Mouse (Mus musculus) kidney, postnatal 0 days (tissue): ENCODE results near the gene 4930550C14Rik. TPM values are rescaled to one million over a fixed set of nuclear protein-coding genes. Genes with fewer than 3 reads are reported as not detected.
A peak's percentile ranks its signal among the peaks of the same experiment; 100 is the strongest.

Experiments used
- ATAC-seq: fragments of 200-750 bp; cut with Nextera tagmentation; replicated peaks from 2 replicates; pipeline ENCODE4 v1.8.0; 2017; ENCODE audit warnings: low read depth, moderate number of reproducible peaks, moderate TSS enrichment, moderate library complexity; ENCODE audit not compliant: low FRiP score
- DNase-seq: peaks from one replicate; pipeline ENCODE4 v3.0.0-alpha.2; 2016; ENCODE audit warnings: low spot score
- H3K27ac ChIP-seq: fragments of 300-500 bp; sonication (generic); 2 replicates; pipeline ENCODE4 v1.5.1; 2014; ENCODE audit warnings: mild to moderate bottlenecking
- H3K27me3 ChIP-seq: fragments of 300-500 bp; sonication (generic); 2 replicates; pipeline ENCODE4 v1.6.1; 2014; ENCODE audit warnings: low read length, mixed read lengths; ENCODE audit not compliant: insufficient read depth
- H3K36me3 ChIP-seq: fragments of 300-500 bp; sonication (generic); 2 replicates; pipeline ENCODE4 v1.6.1; 2014; ENCODE audit warnings: low read length, mixed read lengths; ENCODE audit not compliant: insufficient read depth
- H3K4me1 ChIP-seq: fragments of 300-500 bp; sonication (generic); replicated peaks from 2 replicates; pipeline ENCODE4 v1.6.1; 2014; ENCODE audit warnings: antibody characterized with exemption, low read length, mixed read lengths; ENCODE audit not compliant: insufficient read depth
- H3K4me2 ChIP-seq: fragments of 300-500 bp; sonication (generic); 2 replicates; pipeline ENCODE4 v1.6.1; 2014; ENCODE audit warnings: mild to moderate bottlenecking, low read length, moderate library complexity, mixed read lengths
- H3K4me3 ChIP-seq: fragments of 300-500 bp; sonication (generic); replicated peaks from 2 replicates; pipeline ENCODE4 v1.5.1; 2014; ENCODE audit warnings: low read depth, low read length
- H3K9ac ChIP-seq: fragments of 300-500 bp; sonication (generic); 2 replicates; pipeline ENCODE4 v1.6.1; 2014; ENCODE audit warnings: low read depth, low read length
- H3K9me3 ChIP-seq: fragments of 300-500 bp; sonication (generic); replicated peaks from 2 replicates; pipeline ENCODE4 v1.6.1; 2016; ENCODE audit warnings: low read length, inconsistent platforms, mixed read lengths
- CTCF ChIP-seq: IDR thresholded peaks from 2 replicates; pipeline ENCODE4 v1.5.1; 2016; ENCODE audit warnings: antibody characterized with exemption, low read depth, mild to moderate bottlenecking, moderate library complexity
- WGBS: fragments of 180-500 bp; shearing (Covaris S2); extraction: QIAGEN DNeasy Blood & Tissue Kit; methylation state at CpG from one replicate; pipeline ENCODE4 v1.1.7; 2014; 5-methylcytosine and 5-hydroxymethylcytosine counted together
- polyA plus RNA-seq: library from polyadenylated mRNA; unstranded; fragments of >200 nt; fragmentation: Nextera tagmentation; extraction: Ambion mirVana; gene quantifications from 2 replicates; pipeline ENCODE4 v1.2.1, GENCODE M21; 2015

Gene 4930550C14Rik
- polyA plus RNA-seq, 1 experiment from 2014 or later, result 4.1 TPM

- TF ChIP-seq CTCF, result no peak
- WGBS, result 69% methylated on average over 8 of the region's 8 CpGs
- Histone ChIP-seq H3K27me3 (no peaks in the 10 kb centered on the region), H3K9ac (no peak overlapping the region), H3K9me3 (no peaks in the 10 kb centered on the region), H3K4me1 (peaks cover 13% of the 10 kb centered on the region; the same call in 1 of the 2 replicates), H3K4me2 (no peak overlapping the region), H3K27ac (no peak overlapping the region), H3K36me3 (0 out of 2 replicates have a peak, but pooled peaks cover 4% of the 10 kb centered on the region), H3K4me3 (no peak overlapping the region)
- ATAC-seq, result no peak
- no peak for DNase-seq
Measured at GRCm38 (mm10) chr9:53401146-53401545, 979 bp upstream of the 4930550C14Rik start.

GRCm38 (mm10) chr9:53402991-53403390, 866 bp downstream of the 4930550C14Rik start:
- no peaks in the 10 kb centered on the region for H3K9me3 ChIP-seq
- no peak for TF ChIP-seq CTCF
- H3K27ac ChIP-seq, result peak overlapping the region; percentile 82
- H3K9ac ChIP-seq, result no peak overlapping the region
- no peak overlapping the region for H3K4me3 ChIP-seq
- peaks cover 13% of the 10 kb centered on the region; the same call in 1 of the 2 replicates for H3K4me1 ChIP-seq
- no peaks in the 10 kb centered on the region for H3K36me3 ChIP-seq
- peak; percentile 57 for DNase-seq
- peak overlapping the region; percentile 40 for H3K4me2 ChIP-seq
- 28% methylated on average over 8 of the region's 8 CpGs for WGBS
- H3K27me3 ChIP-seq, result no peaks in the 10 kb centered on the region
- no peak for ATAC-seq

DNA sequence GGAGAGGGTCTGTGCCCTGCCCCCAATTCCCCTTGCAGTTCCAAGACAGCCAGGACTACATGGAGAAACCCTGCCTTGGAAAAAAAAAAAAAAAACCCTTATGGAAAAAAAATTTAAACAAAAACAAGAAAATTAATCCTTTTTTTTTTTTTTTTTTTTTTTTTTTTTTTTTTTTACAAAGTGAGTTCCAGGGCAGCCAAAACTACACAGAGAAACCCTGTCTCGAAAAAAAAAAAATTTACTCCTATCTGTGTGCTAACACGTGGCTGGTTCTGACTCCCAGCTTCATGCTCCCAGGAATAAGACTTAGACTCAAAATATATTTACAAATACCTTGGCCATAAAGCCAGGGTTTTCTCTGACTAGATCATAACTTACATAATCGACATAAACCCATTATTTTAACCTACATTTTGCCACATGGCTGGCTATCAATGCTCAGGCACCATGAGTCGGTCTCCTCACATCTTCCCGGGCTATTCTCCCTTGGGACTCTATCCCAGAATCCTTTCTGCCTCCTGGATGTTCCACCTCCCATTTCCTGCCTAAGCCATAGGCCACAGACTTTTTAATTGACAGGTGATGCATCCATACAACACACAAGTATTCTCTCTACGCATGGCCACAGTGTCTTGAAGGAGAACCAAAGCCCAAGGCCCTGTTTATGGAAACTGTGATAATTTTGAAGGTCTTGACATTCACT, 2.1 kb downstream of the 4930550C14Rik start:
- H3K9me3 ChIP-seq, result no peaks in the 10 kb centered on the region
- no peak for TF ChIP-seq CTCF
- DNase-seq, result no peak
- 81% methylated on average over 6 of the region's 6 CpGs for WGBS
- no peaks in the 10 kb centered on the region for H3K36me3 ChIP-seq
- peaks cover 13% of the 10 kb centered on the region; the same call in 1 of the 2 replicates for H3K4me1 ChIP-seq
- H3K4me2 ChIP-seq, result no peak overlapping the region; the same call in 1 of the 2 replicates
- H3K27me3 ChIP-seq, result no peaks in the 10 kb centered on the region
- 0 out of 2 replicates have a peak overlapping the region, but pooled peaks have one; percentile 82 for H3K27ac ChIP-seq
- no peak overlapping the region for H3K9ac ChIP-seq
- no peak for ATAC-seq
- H3K4me3 ChIP-seq, result no peak overlapping the region

GRCm38 (mm10) chr9:53404753-53405722, 2.9 kb downstream of the 4930550C14Rik start:
- H3K4me1 ChIP-seq, result peaks cover 13% of the 10 kb centered on the region; the same call in 1 of the 2 replicates
- H3K36me3 ChIP-seq, result no peaks in the 10 kb centered on the region
- peak overlapping the region; percentile 32 for H3K4me3 ChIP-seq
- DNase-seq (peak; percentile 96), ATAC-seq (peak; percentile 81)
- no peaks in the 10 kb centered on the region for H3K9me3 ChIP-seq
- H3K27me3 ChIP-seq, result no peaks in the 10 kb centered on the region
- no peak for TF ChIP-seq CTCF
- peak overlapping the region; percentile 60 for H3K27ac ChIP-seq
- peak overlapping the region; percentile 53 for H3K9ac ChIP-seq
- peak overlapping the region; percentile 64 for H3K4me2 ChIP-seq
- 23% methylated on average over 21 of the region's 21 CpGs for WGBS

- H3K9ac ChIP-seq, result no peak overlapping the region
- no peak overlapping the region for H3K4me2 ChIP-seq
- H3K4me1 ChIP-seq, result no peaks in the 10 kb centered on the region
- DNase-seq, result no peak
- no peaks in the 10 kb centered on the region for H3K36me3 ChIP-seq
- ATAC-seq, result no peak
- WGBS, result 53% methylated on average over 4 of the region's 4 CpGs
- H3K4me3 ChIP-seq, result no peak overlapping the region
- no peak for TF ChIP-seq CTCF
- no peaks in the 10 kb centered on the region for H3K27me3 ChIP-seq
- H3K27ac ChIP-seq, result no peak overlapping the region
- H3K9me3 ChIP-seq, result no peaks in the 10 kb centered on the region
Measured at GRCm38 (mm10) chr9:53408548-53408947, 6.4 kb downstream of the 4930550C14Rik start.

- DNase-seq (no peak), ATAC-seq (no peak)
- H3K27me3 ChIP-seq, result no peaks in the 10 kb centered on the region
- H3K4me1 ChIP-seq, result no peaks in the 10 kb centered on the region
- WGBS, result 62% methylated on average over 2 of the region's 2 CpGs
- H3K36me3 ChIP-seq, result no peaks in the 10 kb centered on the region
- no peak overlapping the region for H3K27ac ChIP-seq
- no peak overlapping the region for H3K4me3 ChIP-seq
- H3K9me3 ChIP-seq, result no peaks in the 10 kb centered on the region
- H3K4me2 ChIP-seq, result no peak overlapping the region
- TF ChIP-seq CTCF, result no peak
- H3K9ac ChIP-seq, result no peak overlapping the region
Measured at GRCm38 (mm10) chr9:53408953-53409361, 6.8 kb downstream of the 4930550C14Rik start.
